In the genomic region with DNA sequence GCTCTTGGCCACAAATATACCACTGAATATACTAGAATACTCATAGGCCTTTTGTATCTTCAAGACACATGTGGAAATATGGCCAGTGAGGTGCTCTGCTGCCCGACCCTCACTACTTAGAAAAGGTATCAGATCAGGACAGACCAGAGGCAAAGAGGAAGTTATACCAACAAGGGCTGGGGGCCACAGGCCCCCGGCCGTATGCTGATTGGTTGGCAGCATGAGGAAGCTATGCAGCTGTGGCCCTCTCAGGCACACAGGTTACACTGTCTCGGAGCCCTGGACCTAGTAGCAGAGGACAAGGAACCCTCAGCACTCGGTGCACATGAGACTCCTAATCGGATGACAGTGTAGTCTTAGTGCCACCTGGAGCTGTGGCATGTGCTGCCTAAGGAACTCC, we compare ENCODE assay signal across 1 mouse cellular context.
TF ChIP-seq lines count a peak whose summit lies in the region.

No protein-coding gene starts in this region.

TF ChIP-seq in MEL, 35 proteins besides CTCF, POLR2A, EP300 and RAD21:
- no peak for TF ChIP-seq ZNF384 (IDR thresholded peaks at IDR 0.05; ENCODE audit: low read depth, low read length)
- no peak for TF ChIP-seq GATA1 (IDR thresholded peaks at IDR 0.05; ENCODE audit: low read depth, low read length)
- TF ChIP-seq MYB (IDR thresholded peaks at IDR 0.05; ENCODE audit: low read depth, low read length) = no peak
- TF ChIP-seq MAZ (IDR thresholded peaks at IDR 0.05; ENCODE audit: low read depth, low read length) = 0 out of 2 replicates have a peak, but pooled peaks have one; percentile 24
- no peak for TF ChIP-seq E2F4 (IDR thresholded peaks at IDR 0.05; ENCODE audit: borderline replicate concordance, low read depth, low read length)
- no peak for TF ChIP-seq ZMIZ1 (IDR thresholded peaks at IDR 0.05; ENCODE audit: low read depth, low read length)
- TF ChIP-seq ELF1 (IDR thresholded peaks at IDR 0.05; ENCODE audit: low read depth, low read length) = no peak
- peak; percentile 32; the same call in 1 of the 2 replicates for TF ChIP-seq TCF12 (IDR thresholded peaks at IDR 0.05; ENCODE audit: low read depth, low read length)
- no peak for TF ChIP-seq MYC (IDR thresholded peaks at IDR 0.05; ENCODE audit: low read depth, low read length)
- TF ChIP-seq GABPA (IDR thresholded peaks at IDR 0.05; ENCODE audit: low read depth, low read length) = no peak
- TF ChIP-seq TAL1 (IDR thresholded peaks at IDR 0.05; ENCODE audit: low read length) = peak; percentile 48
- TF ChIP-seq USF2 (IDR thresholded peaks at IDR 0.05; ENCODE audit: borderline replicate concordance in 1 of 2, insufficient read depth in 1 of 2, low read depth in 1 of 2, low read length in 2 of 2) = no peak
- TF ChIP-seq SIN3A (IDR thresholded peaks at IDR 0.05; ENCODE audit: low read length) = peak; percentile 46
- 0 out of 2 replicates have a peak, but pooled peaks have one; percentile 30 for TF ChIP-seq MAX (IDR thresholded peaks at IDR 0.05; ENCODE audit: low read length)
- TF ChIP-seq TBP (IDR thresholded peaks at IDR 0.05; ENCODE audit: low read depth, low read length) = no peak
- TF ChIP-seq POLR2AphosphoS2 (IDR thresholded peaks at IDR 0.05; ENCODE audit: low read length) = 0 out of 2 replicates have a peak, but pooled peaks have one; percentile 25
- TF ChIP-seq MXI1 (IDR thresholded peaks at IDR 0.05; ENCODE audit: low read depth, low read length) = peak; percentile 53; the same call in 1 of the 2 replicates
- TF ChIP-seq RCOR1 (IDR thresholded peaks at IDR 0.05; ENCODE audit: low read depth, low read length) = no peak
- no peak for TF ChIP-seq SMC3 (IDR thresholded peaks at IDR 0.05; ENCODE audit: low read depth, low read length)
- TF ChIP-seq ETS1 (IDR thresholded peaks at IDR 0.05; ENCODE audit: low read depth, low read length) = 0 out of 2 replicates have a peak, but pooled peaks have one; percentile 23
- no peak for TF ChIP-seq HCFC1 (IDR thresholded peaks at IDR 0.05; ENCODE audit: low read depth, low read length)
